Mouse (Mus musculus): ENCODE measurements around the gene Gtpbp6.

DNA sequence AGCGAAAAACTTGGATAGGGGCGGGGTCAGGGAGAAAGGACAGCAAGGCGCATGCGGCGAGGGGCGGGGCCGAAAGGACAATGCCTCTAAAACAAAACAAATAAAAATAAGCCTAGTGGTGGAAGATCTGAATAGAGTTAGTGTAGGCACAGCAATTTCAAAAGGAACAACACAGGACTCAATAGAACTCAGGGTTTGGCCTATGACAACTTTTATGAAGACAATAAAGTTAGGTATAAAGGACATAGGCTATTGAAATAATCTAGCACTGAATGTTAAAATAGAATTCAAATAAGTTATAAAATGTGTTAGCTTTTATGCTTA, 270 bp upstream of the Gtpbp6 start:
- TF ChIP-seq CTCF (IDR thresholded peaks at IDR 0.05; ENCODE audit: low read depth, low read length), result no peak
- TF ChIP-seq GATA1 (IDR thresholded peaks at IDR 0.05; ENCODE audit: borderline replicate concordance, low read length), result no peak
